Mouse (Mus musculus) bone marrow macrophage, adult 2 months (primary cell): ENCODE data around the gene Utp11. TPM values are rescaled to one million over a fixed set of nuclear protein-coding genes. Genes with fewer than 3 reads are reported as not detected.

Experiments
- H3K27ac ChIP-seq: 2 replicates; pipeline ENCODE4 v1.5.1; 2012; ENCODE audit warnings: low read depth, low read length; ENCODE audit not compliant: insufficient read depth
- H3K4me1 ChIP-seq: 2 replicates; pipeline ENCODE4 v1.6.1; 2012; ENCODE audit warnings: low read length; ENCODE audit not compliant: control insufficient read depth, insufficient read depth
- H3K4me3 ChIP-seq: 2 replicates; pipeline ENCODE4 v1.5.1; 2012; ENCODE audit warnings: mild to moderate bottlenecking, low read length, moderate library complexity; ENCODE audit not compliant: insufficient read depth
- CTCF ChIP-seq: IDR thresholded peaks from 2 replicates; pipeline ENCODE4 v1.5.1; 2012; ENCODE audit warnings: low read depth, mild to moderate bottlenecking, low read length, moderate library complexity
- POLR2A ChIP-seq: IDR thresholded peaks from 2 replicates; pipeline ENCODE4 v1.6.1; 2012; ENCODE audit warnings: mild to moderate bottlenecking, low read depth, low read length, borderline replicate concordance
- polyA plus RNA-seq: library from polyadenylated mRNA; stranded (reverse); fragments of >200 nt; gene quantifications from 2 replicates; pipeline ENCODE4 v1.2.4, GENCODE M21; 2012; ENCODE audit not compliant: missing spikeins, insufficient read depth, insufficient read length

The Utp11 gene
- polyA plus RNA-seq, 1 experiment: 45.8 TPM

- Histone ChIP-seq H3K4me3 (no peak overlapping the region), H3K4me1 (no peaks in the 10 kb centered on the region), H3K27ac (no peak overlapping the region)
- no peak for TF ChIP-seq CTCF
- TF ChIP-seq POLR2A: no peak
Observed at GRCm38 (mm10) chr4:124674334-124675032, 18.9 kb downstream of the Utp11 start.

GRCm38 (mm10) chr4:124672347-124673320, 20.8 kb downstream of the Utp11 start:
- H3K4me1 ChIP-seq: no peaks in the 10 kb centered on the region
- H3K4me3 ChIP-seq: no peak overlapping the region
- TF ChIP-seq POLR2A (no peak), CTCF (no peak)
- H3K27ac ChIP-seq: no peak overlapping the region

- TF ChIP-seq POLR2A (no peak), CTCF (no peak)
- Histone ChIP-seq H3K4me3 (no peak overlapping the region), H3K27ac (no peak overlapping the region), H3K4me1 (no peaks in the 10 kb centered on the region)
Observed at GRCm38 (mm10) chr4:124671583-124671982, 21.8 kb downstream of the Utp11 start.

GRCm38 (mm10) chr4:124670232-124670631, 23.2 kb downstream of the Utp11 start:
- TF ChIP-seq POLR2A (no peak), CTCF (no peak)
- Histone ChIP-seq H3K27ac (no peak overlapping the region), H3K4me3 (no peak overlapping the region), H3K4me1 (no peaks in the 10 kb centered on the region)

- Histone ChIP-seq H3K27ac (no peak overlapping the region), H3K4me1 (no peaks in the 10 kb centered on the region), H3K4me3 (no peak overlapping the region)
- TF ChIP-seq POLR2A (no peak), CTCF (no peak)
Observed at GRCm38 (mm10) chr4:124668078-124668477, 25.3 kb downstream of the Utp11 start.

- Histone ChIP-seq H3K4me1 (no peaks in the 10 kb centered on the region), H3K27ac (no peak overlapping the region), H3K4me3 (no peak overlapping the region)
- TF ChIP-seq CTCF (no peak), POLR2A (no peak)
Observed at GRCm38 (mm10) chr4:124667476-124668033, 25.8 kb downstream of the Utp11 start.

GRCm38 (mm10) chr4:124664604-124665003, 28.8 kb downstream of the Utp11 start:
- TF ChIP-seq CTCF (no peak), POLR2A (no peak)
- H3K4me3 ChIP-seq: no peak overlapping the region
- H3K4me1 ChIP-seq: no peaks in the 10 kb centered on the region
- no peak overlapping the region for H3K27ac ChIP-seq

GRCm38 (mm10) chr4:124664185-124664584, 29.2 kb downstream of the Utp11 start:
- Histone ChIP-seq H3K27ac (no peak overlapping the region), H3K4me1 (no peaks in the 10 kb centered on the region), H3K4me3 (no peak overlapping the region)
- TF ChIP-seq CTCF: no peak
- TF ChIP-seq POLR2A: no peak

- TF ChIP-seq CTCF (no peak), POLR2A (no peak)
- Histone ChIP-seq H3K27ac (no peak overlapping the region), H3K4me3 (no peak overlapping the region), H3K4me1 (no peaks in the 10 kb centered on the region)
Observed at GRCm38 (mm10) chr4:124663034-124663433, 30.4 kb downstream of the Utp11 start.

- Histone ChIP-seq H3K4me1 (no peaks in the 10 kb centered on the region), H3K4me3 (no peak overlapping the region), H3K27ac (no peak overlapping the region)
- no peak for TF ChIP-seq POLR2A
- no peak for TF ChIP-seq CTCF
Observed at GRCm38 (mm10) chr4:124660603-124661002, 32.8 kb downstream of the Utp11 start.
